Mouse (Mus musculus) stomach, embryonic 16.5 days (tissue): Measurements from ENCODE around the gene Egfl7. TPM values are rescaled to one million over a fixed set of nuclear protein-coding genes. Genes with fewer than 3 reads are reported as not detected.

Experiments
- ATAC-seq: fragments of 200-750 bp; cut with Nextera tagmentation; 2 replicates; pipeline ENCODE4 v1.8.0; 2017; ENCODE audit warnings: moderate number of reproducible peaks, moderate TSS enrichment; ENCODE audit not compliant: insufficient read depth, low FRiP score
- H3K27ac ChIP-seq: fragments of 300-500 bp; sonication (generic); 2 replicates; pipeline ENCODE4 v1.5.1; 2014; ENCODE audit warnings: low read length
- H3K27me3 ChIP-seq: fragments of 300-500 bp; sonication (generic); 2 replicates; pipeline ENCODE4 v1.6.1; 2014; ENCODE audit warnings: low read length, control low read depth, mixed read lengths; ENCODE audit not compliant: control insufficient read depth, insufficient read depth
- H3K36me3 ChIP-seq: fragments of 300-500 bp; sonication (generic); 2 replicates; pipeline ENCODE4 v1.6.1; 2014; ENCODE audit warnings: low read length; ENCODE audit not compliant: control insufficient read depth, insufficient read depth
- H3K4me1 ChIP-seq: fragments of 300-500 bp; sonication (generic); 2 replicates; pipeline ENCODE4 v1.6.1; 2014; ENCODE audit warnings: low read length, control low read depth, mixed read lengths; ENCODE audit not compliant: control insufficient read depth, insufficient read depth
- H3K4me2 ChIP-seq: fragments of 300-500 bp; sonication (generic); 2 replicates; pipeline ENCODE4 v1.6.1; 2014; ENCODE audit warnings: low read depth, low read length, mixed read lengths
- H3K4me3 ChIP-seq: fragments of 300-500 bp; sonication (generic); replicated peaks from 2 replicates; pipeline ENCODE4 v1.5.1; 2014; ENCODE audit warnings: mild to moderate bottlenecking, low read length
- H3K9ac ChIP-seq: fragments of 300-500 bp; sonication (generic); 2 replicates; pipeline ENCODE4 v1.6.1; 2014; ENCODE audit warnings: low read length
- H3K9me3 ChIP-seq: fragments of 300-500 bp; sonication (generic); replicated peaks from 2 replicates; pipeline ENCODE4 v1.6.1; 2016; ENCODE audit warnings: low read length, control low read depth; ENCODE audit not compliant: control insufficient read depth
- WGBS: fragments of 180-500 bp; shearing (Covaris S2); extraction: QIAGEN DNeasy Blood & Tissue Kit; methylation state at CpG from one replicate; pipeline ENCODE4 v1.1.7; 2014; 5-methylcytosine and 5-hydroxymethylcytosine counted together
- polyA plus RNA-seq: library from polyadenylated mRNA; unstranded; fragments of >200 nt; fragmentation: Nextera tagmentation; extraction: Ambion mirVana; gene quantifications from 2 replicates; pipeline ENCODE4 v1.2.1, GENCODE M21; 2015

Gene Egfl7
- polyA plus RNA-seq, 1 experiment from 2014 or later, result 116 TPM

DNA sequence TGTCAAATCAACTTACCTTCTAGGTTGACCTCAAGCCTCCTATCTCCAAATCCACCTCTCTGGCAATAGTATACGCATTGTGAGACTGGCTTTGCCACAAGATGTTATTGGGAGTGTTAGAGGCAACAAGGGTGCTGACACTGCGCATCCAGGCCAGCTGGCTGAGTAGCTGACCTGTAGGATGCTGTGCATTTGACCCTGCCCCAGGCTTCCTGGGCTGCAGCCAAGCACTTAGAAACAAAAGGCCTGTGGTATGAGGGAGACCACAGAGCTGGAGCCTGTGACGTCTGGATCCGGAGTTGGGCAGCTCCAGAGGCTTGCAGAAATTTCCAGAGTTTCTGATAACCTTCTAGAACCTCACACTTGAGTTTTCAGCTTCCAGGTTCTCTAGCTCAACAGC lies 36.7 kb upstream of the Egfl7 start:
- WGBS, result 62% methylated on average over 4 of the region's 4 CpGs
- H3K9me3 ChIP-seq, result no peaks in the 10 kb centered on the region
- no peaks in the 10 kb centered on the region for H3K27me3 ChIP-seq
- no peak overlapping the region for H3K9ac ChIP-seq
- no peak overlapping the region for H3K27ac ChIP-seq
- H3K4me3 ChIP-seq, result no peak overlapping the region
- H3K36me3 ChIP-seq, result no peaks in the 10 kb centered on the region
- peaks cover 16% of the 10 kb centered on the region for H3K4me1 ChIP-seq
- H3K4me2 ChIP-seq, result no peak overlapping the region
- no peak for ATAC-seq

DNA sequence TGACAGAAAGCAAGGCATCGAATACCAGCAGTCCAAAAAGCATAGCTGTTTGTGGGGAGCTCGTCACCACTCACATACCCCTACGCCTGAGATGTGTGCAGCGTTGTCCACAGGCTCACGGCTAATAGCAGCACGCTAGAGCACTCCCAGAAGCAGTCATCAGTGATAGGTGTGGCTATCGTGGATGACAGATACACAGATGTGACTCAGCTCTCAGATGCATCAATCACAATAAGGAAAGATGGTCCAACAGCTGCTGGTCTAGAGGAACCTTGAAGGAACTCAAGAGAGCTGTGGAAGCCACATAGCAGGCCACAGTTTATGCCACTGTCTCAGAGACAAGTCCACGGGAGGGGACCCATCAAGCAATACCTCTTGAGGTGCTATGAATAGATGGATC lies 36.0 kb upstream of the Egfl7 start:
- 80% methylated on average over 8 of the region's 8 CpGs for WGBS
- Histone ChIP-seq H3K27ac (no peak overlapping the region), H3K9me3 (no peaks in the 10 kb centered on the region), H3K27me3 (no peaks in the 10 kb centered on the region), H3K4me3 (no peak overlapping the region), H3K4me2 (no peak overlapping the region), H3K36me3 (no peaks in the 10 kb centered on the region), H3K4me1 (peaks cover 16% of the 10 kb centered on the region), H3K9ac (no peak overlapping the region)
- ATAC-seq, result no peak

DNA sequence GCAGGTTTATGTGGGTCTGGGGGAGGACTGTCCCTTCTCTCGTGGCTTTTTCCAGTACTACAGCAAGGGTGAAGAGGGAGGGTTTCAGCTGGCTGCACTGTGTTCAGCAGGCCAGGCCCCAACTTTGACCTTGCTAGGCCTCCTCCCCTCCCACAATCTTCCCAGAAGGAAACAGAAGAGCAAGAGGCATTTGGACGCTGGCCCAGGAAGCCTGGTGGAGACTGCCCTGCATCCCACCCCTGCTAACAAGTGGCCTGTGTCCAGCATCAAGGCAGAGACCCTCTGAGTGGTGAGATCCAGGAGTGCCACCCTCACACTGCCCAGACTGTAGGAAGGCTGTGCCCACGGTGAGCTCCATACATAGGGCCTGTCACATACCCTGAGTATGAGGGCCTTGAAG lies 35.5 kb upstream of the Egfl7 start:
- Histone ChIP-seq H3K4me3 (no peak overlapping the region), H3K9me3 (no peaks in the 10 kb centered on the region), H3K4me1 (peaks cover 16% of the 10 kb centered on the region), H3K9ac (no peak overlapping the region), H3K27ac (no peak overlapping the region), H3K36me3 (no peaks in the 10 kb centered on the region), H3K27me3 (no peaks in the 10 kb centered on the region), H3K4me2 (no peak overlapping the region)
- no peak for ATAC-seq
- 49% methylated on average over 3 of the region's 3 CpGs for WGBS

DNA sequence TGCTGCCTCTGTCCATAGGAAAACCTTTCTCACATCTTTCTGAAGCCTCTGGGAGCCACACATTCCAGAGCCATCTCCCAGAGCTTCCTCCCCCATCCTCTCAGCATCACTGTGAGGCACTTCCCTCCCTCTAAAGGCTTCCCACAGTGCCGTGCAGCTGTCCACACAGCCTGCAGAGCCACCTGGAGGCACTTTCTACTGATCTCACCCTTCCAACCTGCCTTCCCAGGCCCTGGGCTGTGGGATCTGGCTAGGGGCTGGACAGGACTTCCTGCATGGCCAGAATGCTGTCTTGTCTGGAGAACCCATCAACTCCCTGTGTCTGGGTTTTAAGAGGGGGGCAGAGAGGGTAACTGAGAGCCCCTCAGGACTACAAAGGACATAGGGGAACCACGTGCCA lies 32.3 kb upstream of the Egfl7 start:
- no peak overlapping the region for H3K9ac ChIP-seq
- no peaks in the 10 kb centered on the region for H3K9me3 ChIP-seq
- ATAC-seq, result peak; percentile 38; the same call in 1 of the 2 replicates
- H3K4me3 ChIP-seq, result no peak overlapping the region
- H3K27ac ChIP-seq, result peak overlapping the region; percentile 55
- no peaks in the 10 kb centered on the region for H3K36me3 ChIP-seq
- H3K27me3 ChIP-seq, result no peaks in the 10 kb centered on the region
- H3K4me2 ChIP-seq, result no peak overlapping the region
- WGBS, result 42% methylated on average over 2 of the region's 2 CpGs
- H3K4me1 ChIP-seq, result peaks cover 22% of the 10 kb centered on the region

- Histone ChIP-seq H3K27ac (peak overlapping the region; percentile 55; the same call in 1 of the 2 replicates), H3K4me2 (no peak overlapping the region), H3K27me3 (no peaks in the 10 kb centered on the region), H3K4me1 (peaks cover 16% of the 10 kb centered on the region), H3K9me3 (no peaks in the 10 kb centered on the region), H3K4me3 (no peak overlapping the region), H3K9ac (no peak overlapping the region), H3K36me3 (no peaks in the 10 kb centered on the region)
- no peak for ATAC-seq
- 68% methylated on average over 10 of the region's 10 CpGs for WGBS
Measured at GRCm38 (mm10) chr2:26549801-26550200, 30.0 kb upstream of the Egfl7 start.

DNA sequence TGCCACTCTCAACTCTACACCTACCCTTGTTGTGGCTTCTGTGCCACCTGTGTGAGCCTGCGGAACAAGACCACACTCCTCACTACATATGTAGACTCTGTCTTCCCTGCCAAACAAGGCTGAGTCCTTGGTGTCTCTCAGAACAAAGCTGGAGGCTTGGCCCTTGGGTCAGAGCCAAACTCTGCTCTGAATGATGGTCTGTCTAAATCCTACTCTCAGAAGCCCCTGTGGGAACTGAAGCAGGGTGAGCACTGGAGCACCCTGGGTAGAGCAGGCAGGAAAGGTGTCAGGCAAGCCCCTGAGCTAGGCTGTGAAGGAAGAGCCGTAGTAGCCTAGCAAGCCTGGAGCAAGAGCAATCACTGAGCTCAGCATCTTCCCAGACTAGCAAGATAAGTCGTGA lies 29.6 kb upstream of the Egfl7 start:
- WGBS, result 47% methylated on average over 3 of the region's 3 CpGs
- no peak overlapping the region for H3K4me2 ChIP-seq
- H3K36me3 ChIP-seq, result no peaks in the 10 kb centered on the region
- H3K9me3 ChIP-seq, result no peaks in the 10 kb centered on the region
- peaks cover 16% of the 10 kb centered on the region for H3K4me1 ChIP-seq
- H3K27me3 ChIP-seq, result no peaks in the 10 kb centered on the region
- H3K27ac ChIP-seq, result peak overlapping the region; percentile 55; the same call in 1 of the 2 replicates
- ATAC-seq, result no peak
- H3K9ac ChIP-seq, result 0 out of 2 replicates have a peak overlapping the region, but pooled peaks have one; percentile 36
- H3K4me3 ChIP-seq, result no peak overlapping the region

- peak overlapping the region; percentile 57 for H3K27ac ChIP-seq
- no peak overlapping the region for H3K9ac ChIP-seq
- H3K9me3 ChIP-seq, result no peaks in the 10 kb centered on the region
- peaks cover 16% of the 10 kb centered on the region for H3K4me1 ChIP-seq
- H3K36me3 ChIP-seq, result no peaks in the 10 kb centered on the region
- ATAC-seq, result no peak
- WGBS, result 56% methylated on average over 3 of the region's 3 CpGs
- no peak overlapping the region for H3K4me3 ChIP-seq
- no peaks in the 10 kb centered on the region for H3K27me3 ChIP-seq
- no peak overlapping the region for H3K4me2 ChIP-seq
Measured at GRCm38 (mm10) chr2:26550777-26551176, 29.0 kb upstream of the Egfl7 start.

DNA sequence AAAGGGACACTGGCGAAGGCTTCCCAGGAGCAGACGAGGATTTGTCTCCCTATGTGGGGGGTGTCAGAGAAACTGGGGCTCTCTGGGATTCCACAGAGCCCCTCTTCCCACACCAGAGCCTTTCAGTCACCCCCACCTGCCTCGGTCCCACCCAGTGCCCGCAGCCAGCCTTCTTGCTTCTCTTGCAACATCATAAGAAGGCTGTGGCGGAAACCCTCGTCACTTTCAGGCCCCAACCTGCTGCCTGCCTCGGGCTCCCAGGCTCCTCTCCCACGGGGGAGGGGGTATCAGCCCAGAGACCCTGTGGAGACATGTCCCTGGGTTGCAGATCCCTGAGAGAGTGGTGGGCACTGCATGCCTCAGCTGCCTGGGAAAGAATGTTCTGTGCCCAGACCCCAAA lies 28.4 kb upstream of the Egfl7 start:
- Histone ChIP-seq H3K4me2 (no peak overlapping the region), H3K9ac (no peak overlapping the region), H3K27ac (peak overlapping the region; percentile 57), H3K4me3 (no peak overlapping the region), H3K36me3 (no peaks in the 10 kb centered on the region), H3K27me3 (no peaks in the 10 kb centered on the region), H3K9me3 (no peaks in the 10 kb centered on the region), H3K4me1 (peaks cover 19% of the 10 kb centered on the region)
- no peak for ATAC-seq
- WGBS, result 63% methylated on average over 8 of the region's 8 CpGs

DNA sequence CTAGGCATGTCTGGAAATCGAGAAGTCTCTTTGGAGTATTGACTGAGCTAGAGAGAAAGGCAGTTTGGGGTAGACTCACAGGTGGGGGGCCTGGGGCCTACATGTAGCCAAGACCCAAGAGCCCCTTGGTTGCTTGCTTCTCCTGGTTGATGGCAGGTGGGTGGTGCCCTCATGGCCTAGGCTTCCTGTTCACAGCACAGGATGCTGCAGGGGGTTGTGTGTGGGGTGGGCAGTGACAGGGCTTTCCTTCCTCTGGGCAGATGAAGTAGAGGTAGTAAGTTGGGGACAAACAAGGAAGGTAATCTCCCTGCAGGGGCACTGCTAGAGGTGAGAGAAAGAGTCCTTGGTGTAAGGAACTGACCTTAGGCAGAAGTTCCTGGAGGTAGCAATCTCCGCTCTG lies 27.7 kb upstream of the Egfl7 start:
- no peak overlapping the region for H3K4me3 ChIP-seq
- no peak for ATAC-seq
- 78% methylated on average over 2 of the region's 2 CpGs for WGBS
- H3K27ac ChIP-seq, result peak overlapping the region; percentile 57; the same call in 1 of the 2 replicates
- no peak overlapping the region for H3K4me2 ChIP-seq
- no peaks in the 10 kb centered on the region for H3K27me3 ChIP-seq
- no peaks in the 10 kb centered on the region for H3K36me3 ChIP-seq
- H3K4me1 ChIP-seq, result peaks cover 25% of the 10 kb centered on the region
- H3K9me3 ChIP-seq, result no peaks in the 10 kb centered on the region
- no peak overlapping the region for H3K9ac ChIP-seq

DNA sequence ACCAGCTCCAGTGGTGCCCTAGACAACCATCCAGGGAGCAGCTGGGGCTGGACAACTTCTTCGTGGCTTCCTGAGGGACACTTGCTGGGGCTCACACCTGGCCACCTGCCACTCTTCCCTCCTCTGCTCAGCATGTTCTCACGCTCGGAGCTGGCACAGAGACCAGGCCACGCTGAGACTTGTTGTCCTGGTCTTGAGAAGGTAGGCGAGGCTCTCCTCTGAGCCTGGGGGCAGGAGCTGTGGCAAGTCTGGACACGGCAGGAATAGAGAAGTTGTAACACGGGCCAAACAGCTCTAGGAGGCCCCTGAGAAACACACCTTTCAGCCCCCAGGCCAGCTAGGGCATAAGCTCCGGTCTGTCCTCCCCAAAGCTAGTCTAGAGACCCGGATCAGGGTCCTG lies 25.9 kb upstream of the Egfl7 start:
- 61% methylated on average over 9 of the region's 9 CpGs for WGBS
- Histone ChIP-seq H3K27ac (peak overlapping the region; percentile 70), H3K9ac (no peak overlapping the region), H3K9me3 (no peaks in the 10 kb centered on the region), H3K36me3 (no peaks in the 10 kb centered on the region), H3K4me3 (no peak overlapping the region), H3K4me1 (peaks cover 26% of the 10 kb centered on the region), H3K27me3 (no peaks in the 10 kb centered on the region), H3K4me2 (no peak overlapping the region)
- peak; percentile 51; the same call in 1 of the 2 replicates for ATAC-seq
